Mouse (Mus musculus) mature B cell (primary cell): Measurements from ENCODE around the gene Unc93a2.
"Not testable (repeated sequence)": the region's sequence is repeated elsewhere in the genome, so short reads cannot be mapped to it uniquely, and the experiment has no call there.

Experiments
- in situ Hi-C: fragments of 300-500 bp; cut with MboI; formaldehyde crosslinking; loops from 2 replicates; pipeline ENCODE4 v1.14.3; 2019

Gene Unc93a2

GRCm38 (mm10) chr17:7385364-7385763 is at the start of gene Unc93a2:
Unc93a2 (minus strand) TSS chr17:7385464.
- in situ Hi-C loops = not testable (repeated sequence)

GRCm38 (mm10) chr17:7434121-7434520 is 48.9 kb upstream of the Unc93a2 start:
- in situ Hi-C loops = not testable (repeated sequence)

GRCm38 (mm10) chr17:7430210-7430631 is 45.0 kb upstream of the Unc93a2 start:
- in situ Hi-C loops = not testable (repeated sequence)

DNA sequence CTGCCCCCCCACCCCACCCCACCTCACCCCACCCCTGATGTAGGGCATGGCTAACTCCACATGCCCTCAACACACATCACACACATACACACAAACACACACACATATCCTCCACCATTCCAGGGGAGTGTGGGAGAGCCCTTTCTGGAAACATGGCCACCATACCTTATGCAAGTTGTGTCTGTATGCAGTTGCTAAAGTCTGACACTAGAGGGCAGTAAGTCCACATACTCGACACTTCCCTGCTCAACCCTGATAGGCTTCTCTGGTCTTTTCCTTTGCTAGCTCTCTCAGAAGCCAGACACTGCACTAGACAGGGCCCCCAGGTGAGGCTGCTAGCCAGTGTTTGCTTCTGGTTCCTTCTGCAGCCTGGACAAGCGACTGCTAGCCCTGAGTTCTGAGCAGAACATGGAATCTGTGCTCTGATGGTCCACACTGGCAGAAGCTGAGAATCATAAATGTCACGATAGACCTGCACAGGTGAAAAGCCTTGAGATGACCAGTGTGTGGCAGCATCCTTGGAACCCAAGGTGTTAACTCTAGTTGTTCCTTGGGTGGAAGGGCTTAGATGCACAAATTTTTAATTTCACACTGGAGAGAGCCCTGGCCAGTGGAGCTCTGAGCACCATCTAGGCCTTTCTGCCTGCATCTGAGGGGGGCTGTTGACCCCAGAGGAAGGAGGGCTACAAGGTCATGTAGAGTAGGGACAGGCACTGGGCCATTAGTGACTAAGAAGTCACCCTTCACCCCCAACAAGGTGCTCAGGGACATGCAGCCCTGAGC is 35.1 kb upstream of the Unc93a2 start:
- in situ Hi-C loops = not testable (repeated sequence)

GRCm38 (mm10) chr17:7414601-7415310 is 29.5 kb upstream of the Unc93a2 start:
- in situ Hi-C loops = not testable (repeated sequence)

DNA sequence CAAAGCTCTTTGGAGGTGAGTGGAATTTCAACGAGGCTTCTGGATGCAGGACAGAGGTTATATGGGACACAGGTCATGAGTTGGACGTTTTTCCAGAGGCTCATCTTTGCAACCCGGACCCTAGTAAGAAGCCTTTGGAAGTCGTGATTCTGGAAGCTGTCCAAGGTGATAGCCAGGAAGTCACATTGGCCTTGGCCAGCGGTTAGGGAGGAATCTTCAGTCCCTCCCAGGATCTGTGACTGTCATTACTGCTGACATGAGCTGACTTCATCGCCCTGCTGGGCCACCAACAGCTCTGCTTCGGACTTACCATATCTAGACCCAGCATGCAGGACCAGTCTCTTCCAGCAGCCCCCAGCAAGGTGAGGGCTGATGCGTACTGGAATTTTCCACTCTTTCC is 28.1 kb upstream of the Unc93a2 start:
- in situ Hi-C loops = not testable (repeated sequence)

DNA sequence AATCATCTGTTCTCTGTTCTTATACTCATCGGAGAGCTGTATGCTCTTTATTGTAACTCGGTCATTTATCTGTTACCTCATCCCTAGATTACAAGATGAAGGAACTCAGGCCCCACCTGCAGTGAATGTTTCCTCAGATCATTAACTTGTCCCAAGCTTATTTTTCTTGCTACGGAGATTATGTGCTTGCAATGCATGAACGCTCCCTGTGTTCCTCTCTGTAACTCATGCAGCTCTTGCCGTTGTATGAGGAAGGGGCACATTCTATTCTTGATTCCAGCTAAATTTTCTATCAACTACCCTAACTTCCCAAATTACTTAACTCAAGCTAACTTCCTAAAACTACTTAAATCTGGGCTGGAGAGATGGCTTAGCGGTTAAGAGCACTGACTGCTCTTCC is 14.5 kb upstream of the Unc93a2 start:
- in situ Hi-C loops = not testable (repeated sequence)

GRCm38 (mm10) chr17:7398198-7398847 is 13.1 kb upstream of the Unc93a2 start:
- in situ Hi-C loops = not testable (repeated sequence)

DNA sequence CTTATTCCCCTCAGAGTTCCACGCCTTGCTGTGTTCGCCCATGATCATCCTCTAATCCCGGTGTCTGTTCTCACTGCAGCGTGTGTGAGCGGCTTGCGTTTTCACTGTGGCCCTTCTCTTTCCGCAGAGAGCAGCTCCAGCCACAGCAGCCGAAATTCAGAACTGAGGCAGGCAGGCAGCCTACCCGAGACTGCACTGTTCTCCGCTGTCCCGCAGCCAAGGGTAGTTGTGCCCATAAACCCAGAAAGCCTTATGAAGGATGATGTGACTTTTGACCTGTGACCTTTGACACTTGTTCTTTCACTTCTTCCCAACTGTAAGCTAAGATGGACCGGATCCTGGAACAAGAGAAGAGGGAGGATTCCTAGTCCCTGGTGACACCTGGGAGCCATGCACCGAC is 11.8 kb upstream of the Unc93a2 start:
- in situ Hi-C loops = not testable (repeated sequence)

- in situ Hi-C loops = not testable (repeated sequence)
Measured at GRCm38 (mm10) chr17:7396288-7396687, 11.0 kb upstream of the Unc93a2 start.

- in situ Hi-C loops = not testable (repeated sequence)
Measured at GRCm38 (mm10) chr17:7395671-7396070, 10.4 kb upstream of the Unc93a2 start.

DNA sequence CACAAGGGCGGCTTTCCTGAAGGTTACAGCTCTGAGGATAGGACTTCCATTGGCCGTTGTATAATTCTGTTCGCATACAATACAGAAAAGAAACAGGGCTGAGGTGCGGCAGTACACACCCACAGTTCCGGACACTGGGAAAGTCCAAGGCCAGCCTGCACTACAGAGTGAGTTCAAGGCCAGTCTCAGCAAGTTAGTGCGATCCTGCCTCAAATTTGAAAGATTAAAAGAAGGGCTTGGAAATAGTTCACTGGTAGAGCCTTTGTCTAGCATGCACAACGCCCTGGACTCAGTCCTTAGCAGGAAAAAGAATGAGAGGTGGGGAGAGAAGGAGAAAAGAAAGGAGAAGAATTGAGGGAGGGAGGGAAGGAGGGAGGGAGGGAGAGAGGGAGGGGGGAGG is 9.9 kb upstream of the Unc93a2 start:
- in situ Hi-C loops = not testable (repeated sequence)

DNA sequence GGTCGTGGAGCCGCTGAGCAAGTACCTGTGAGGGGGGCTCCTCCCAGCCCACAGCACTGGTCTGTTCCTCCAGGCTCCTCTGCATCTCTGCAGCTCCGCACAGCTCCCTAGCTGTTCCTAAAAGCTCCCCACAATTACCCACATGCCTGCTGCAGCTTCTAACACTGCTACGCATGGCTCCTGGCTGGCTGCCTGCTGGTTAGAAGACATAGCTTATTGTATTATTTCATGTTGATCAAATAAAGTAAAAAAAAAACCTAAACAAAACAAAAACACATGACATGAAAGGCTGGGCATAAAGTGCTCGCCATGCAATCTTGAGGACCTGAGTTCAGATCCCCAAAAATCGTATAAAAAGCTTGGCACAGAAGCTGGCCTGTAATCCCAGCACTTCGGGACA is 4.6 kb upstream of the Unc93a2 start:
- in situ Hi-C loops = not testable (repeated sequence)

- in situ Hi-C loops = not testable (repeated sequence)
Measured at GRCm38 (mm10) chr17:7388958-7389356, 3.7 kb upstream of the Unc93a2 start.

DNA sequence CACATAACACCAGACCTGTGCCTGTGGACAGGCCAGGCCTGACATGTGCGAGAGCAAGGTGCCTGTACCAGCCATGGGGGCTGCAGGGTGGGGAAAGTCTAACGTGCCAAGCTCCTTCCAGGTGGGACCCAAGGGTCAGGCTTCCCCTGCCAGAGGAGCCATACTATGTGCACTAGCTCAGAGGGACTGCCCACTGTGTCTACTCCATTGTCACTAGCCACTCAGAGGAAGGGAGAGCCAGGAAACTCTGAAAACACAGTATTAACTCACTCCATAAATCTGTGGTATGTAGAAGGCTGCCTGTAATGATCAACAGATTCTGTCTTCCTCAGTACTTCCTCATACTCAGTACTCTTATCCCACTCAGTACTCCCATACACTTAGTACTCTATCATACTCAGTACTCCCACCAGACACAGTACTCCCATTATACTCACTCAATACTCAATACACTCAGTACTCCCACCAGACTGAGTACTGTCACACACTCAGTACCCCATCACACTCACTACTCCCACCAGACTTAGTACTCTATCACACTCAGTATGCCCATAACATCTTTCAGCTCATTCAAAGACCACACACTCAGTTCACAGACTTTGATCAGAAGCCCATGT is 3.2 kb upstream of the Unc93a2 start:
- in situ Hi-C loops = not testable (repeated sequence)

DNA sequence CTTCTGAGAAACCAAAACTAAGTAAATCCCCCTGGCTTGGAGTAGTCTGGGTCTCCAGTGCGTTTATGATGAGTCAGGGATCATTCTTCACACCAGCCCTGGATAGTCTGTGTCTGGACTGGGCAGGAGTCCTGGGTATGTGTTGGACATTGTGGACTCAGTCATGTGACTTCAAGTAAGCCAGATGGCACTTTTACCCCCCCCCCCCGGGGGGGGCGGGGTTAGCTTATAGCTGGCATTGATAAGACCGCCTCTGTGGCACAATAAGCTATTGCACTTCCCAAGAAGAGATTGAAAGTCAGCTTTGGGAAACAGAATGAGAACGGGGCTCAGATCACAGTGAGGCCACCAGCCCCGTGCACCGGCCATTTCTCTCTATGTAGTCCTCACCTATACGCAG is 752 bp upstream of the Unc93a2 start:
- in situ Hi-C loops = not testable (repeated sequence)

DNA sequence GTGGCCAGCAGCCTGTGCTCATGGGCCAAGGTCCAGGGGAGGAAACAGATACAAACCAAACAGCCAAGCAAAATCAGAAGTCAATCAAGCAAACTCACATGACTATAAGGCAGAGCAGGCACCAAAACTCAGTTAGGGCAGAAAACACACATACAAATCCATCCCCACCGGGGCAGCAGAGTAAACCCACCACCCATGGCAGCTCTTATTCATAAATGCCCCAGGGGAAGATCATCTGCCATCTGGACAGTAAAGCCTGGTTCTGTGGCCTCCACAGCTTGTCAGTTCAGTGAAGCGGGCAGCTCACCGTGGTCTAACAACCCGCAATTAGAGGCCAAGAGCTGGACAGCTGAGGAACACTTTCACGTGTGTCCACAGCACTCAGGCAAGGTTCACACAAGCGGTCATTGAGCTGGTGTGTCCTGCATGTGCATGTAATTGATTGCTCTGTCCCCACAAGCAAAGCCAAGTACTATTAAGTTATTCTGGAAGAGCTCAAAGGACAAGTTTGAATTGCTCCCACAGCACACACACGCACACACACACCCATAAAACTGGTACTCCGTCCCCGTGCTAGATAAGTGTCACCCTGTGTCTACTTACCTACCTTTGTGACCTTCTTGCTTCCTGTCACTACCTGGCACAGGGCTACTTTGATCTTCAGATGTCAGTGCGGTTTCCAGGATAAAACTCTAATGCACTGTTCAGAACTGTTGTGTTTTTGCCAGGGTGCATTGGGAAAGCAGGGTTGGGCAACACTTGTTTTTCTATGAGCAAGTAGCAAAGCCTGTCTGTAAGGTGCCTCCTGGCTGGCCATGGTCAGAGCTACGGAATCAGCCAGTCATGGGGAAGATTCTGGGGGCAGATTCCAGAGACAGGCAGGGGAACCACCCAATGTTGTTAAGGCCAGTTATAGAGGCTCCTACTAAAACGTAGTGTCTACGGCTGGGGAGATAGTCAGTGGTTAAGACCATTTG is 1.8 kb downstream of the Unc93a2 start:
- in situ Hi-C loops = not testable (repeated sequence)

DNA sequence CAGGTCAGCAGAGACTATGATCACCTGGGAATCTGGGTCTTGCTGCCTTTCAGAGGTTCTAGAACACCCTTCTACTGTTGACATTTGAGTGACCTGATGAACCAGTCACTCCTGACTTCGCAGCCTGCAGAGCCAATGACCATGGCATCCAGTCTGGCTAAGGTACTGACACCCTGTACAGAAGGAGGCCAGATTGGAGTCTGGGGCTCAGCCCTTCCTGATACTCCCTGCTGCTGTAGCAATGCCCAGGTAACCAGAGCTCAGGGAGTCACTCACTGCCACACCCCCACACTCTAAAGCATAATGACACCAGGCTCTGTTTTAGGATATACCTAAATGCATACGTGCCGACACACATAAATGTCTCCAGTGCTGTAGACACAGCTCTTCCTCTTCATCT is 2.6 kb downstream of the Unc93a2 start:
- in situ Hi-C loops = not testable (repeated sequence)

- in situ Hi-C loops = not testable (repeated sequence)
Measured at GRCm38 (mm10) chr17:7377907-7378306, 7.4 kb downstream of the Unc93a2 start.

DNA sequence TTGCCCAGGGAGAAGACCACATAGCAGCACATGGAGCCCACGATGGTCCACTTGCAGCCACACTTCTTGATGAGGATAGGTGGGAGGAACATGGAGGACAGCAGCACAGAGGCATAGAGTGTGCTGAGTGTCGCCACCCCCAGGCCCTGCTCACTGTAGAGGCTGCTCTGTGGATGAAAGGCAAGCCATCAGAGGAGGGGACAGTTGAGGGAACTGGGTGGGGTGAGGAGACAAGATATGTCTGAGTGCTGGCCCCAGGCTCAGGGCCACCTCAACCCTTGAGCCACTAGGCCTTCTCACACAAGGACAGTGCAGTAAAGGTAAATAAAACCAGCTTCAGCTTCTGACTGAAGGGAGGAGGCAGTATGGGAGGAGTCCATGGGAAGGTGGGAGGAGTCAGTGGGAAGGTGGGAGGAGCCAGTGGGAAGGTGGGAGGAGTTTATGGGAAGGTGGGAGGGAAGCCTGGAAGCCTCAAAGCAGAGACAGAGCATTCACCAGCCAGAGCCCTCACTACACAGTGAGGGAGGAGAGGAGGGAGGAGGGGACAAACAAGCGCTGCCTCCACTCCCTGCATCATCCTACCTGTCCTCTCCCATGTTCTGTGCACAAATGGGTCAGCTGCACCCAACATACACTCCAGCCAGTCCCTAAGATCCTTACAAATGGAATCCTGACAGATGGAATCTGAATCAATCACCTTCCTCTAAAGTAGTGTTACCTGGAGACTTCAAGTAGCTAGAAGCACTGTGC is 8.1 kb downstream of the Unc93a2 start:
- in situ Hi-C loops = not testable (repeated sequence)
